Mouse (Mus musculus) lung, adult 2 months (tissue): ENCODE data around the gene Ptpru.

Source experiments
- CTCF ChIP-seq: fragments of 200-500 bp; IDR thresholded peaks from 2 replicates; pipeline ENCODE4 v1.5.1; 2011; ENCODE audit warnings: mild to moderate bottlenecking, low read length, control low read depth; ENCODE audit not compliant: insufficient read depth
- POLR2A ChIP-seq: fragments of 200-500 bp; IDR thresholded peaks from 2 replicates; pipeline ENCODE4 v1.6.1; 2011; ENCODE audit warnings: low read depth, mild to moderate bottlenecking, control low read depth, low read length, borderline replicate concordance; ENCODE audit errors: extremely low read depth

GRCm38 (mm10) chr4:131876836-131877235 is 38.7 kb upstream of the Ptpru start:
- TF ChIP-seq CTCF: no peak
- no peak for TF ChIP-seq POLR2A
